Mouse (Mus musculus) myocyte (in vitro differentiated cells): ENCODE data around the gene 1700029P11Rik.

Experiments
- CEBPB ChIP-seq: IDR thresholded peaks from 2 replicates; pipeline ENCODE4 v1.6.1; 2011; ENCODE audit warnings: mild to moderate bottlenecking, moderate library complexity; ENCODE audit not compliant: poor library complexity, insufficient read depth, severe bottlenecking
- E2F4 ChIP-seq: IDR thresholded peaks from one replicate; pipeline ENCODE4 v1.6.1; 2011; ENCODE audit warnings: mild to moderate bottlenecking, control low read depth, moderate library complexity; ENCODE audit not compliant: insufficient read depth
- MAX ChIP-seq: IDR thresholded peaks from one replicate; pipeline ENCODE4 v1.6.1; 2011; ENCODE audit warnings: low read depth, mild to moderate bottlenecking, control low read depth
- MYOD1 ChIP-seq, 3 experiments: IDR thresholded peaks; one replicate each; pipeline ENCODE4 v1.6.1; 2011; ENCODE audit warnings: control low read depth in 2 of 3, low read depth in 2 of 3, mild to moderate bottlenecking in 2 of 3, moderate library complexity in 1 of 3; ENCODE audit not compliant: insufficient read length in 2 of 3, control insufficient read depth in 1 of 3
- POLR2A ChIP-seq: IDR thresholded peaks from one replicate; pipeline ENCODE4 v1.6.1; 2011; ENCODE audit warnings: low read depth, mild to moderate bottlenecking, control low read depth, moderate library complexity; ENCODE audit not compliant: insufficient read length
- POLR2AphosphoS2 ChIP-seq: IDR thresholded peaks from one replicate; pipeline ENCODE4 v1.6.1; 2011; ENCODE audit warnings: low read depth, control low read depth; ENCODE audit not compliant: insufficient read length
- TCF12 ChIP-seq: IDR thresholded peaks from one replicate; pipeline ENCODE4 v1.6.1; 2011; ENCODE audit warnings: mild to moderate bottlenecking, control low read depth; ENCODE audit not compliant: poor library complexity, insufficient read depth, severe bottlenecking
- USF1 ChIP-seq: IDR thresholded peaks from one replicate; pipeline ENCODE4 v1.6.1; 2011; ENCODE audit warnings: low read depth, mild to moderate bottlenecking, control low read depth, moderate library complexity

GRCm38 (mm10) chr15:81936679-81937078 lies 43.7 kb upstream of the 1700029P11Rik start, which contains the start of gene Csdc2:
- TF ChIP-seq POLR2AphosphoS2 (no peak), CEBPB (no peak), POLR2A (peak; percentile 57), TCF12 (no peak), MYOD1 (IDR thresholded peaks at IDR 0.05; ENCODE audit: control insufficient read depth in 1 of 3, insufficient read length in 2 of 3, low read depth in 2 of 3) (no peak), E2F4 (no peak), USF1 (no peak), MAX (no peak)
